Mouse (Mus musculus) lung, adult 18-20 months (tissue): ENCODE data around the gene Limch1.

Experiments
- DNase-seq, 2 experiments: peaks; one replicate each; pipeline ENCODE4 v3.0.0; 2022; ENCODE audit warnings: mixed read lengths in 2 of 2

Limch1 gene

DNA sequence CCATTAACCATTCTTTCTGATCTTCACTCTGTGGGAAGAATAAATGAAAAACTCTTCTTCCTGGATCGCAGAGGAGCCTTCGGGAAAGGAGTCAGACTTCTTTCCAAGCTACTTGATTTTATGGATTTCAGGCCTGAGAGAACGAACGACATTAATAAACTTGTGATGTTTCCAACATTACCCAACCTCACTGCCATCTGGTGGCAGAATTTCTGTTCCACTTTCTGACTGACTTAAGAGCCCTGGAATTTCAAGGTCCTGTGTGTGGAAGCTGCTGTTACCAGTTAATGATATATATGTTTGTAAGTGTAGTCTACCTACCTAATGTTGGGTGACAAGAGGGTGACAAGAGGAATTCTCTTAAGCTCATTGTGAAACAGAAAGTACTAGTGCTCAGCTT, 243.3 kb downstream of the Limch1 start:
- DNase-seq, result no peak

GRCm38 (mm10) chr5:66989531-66989930, 243.9 kb downstream of the Limch1 start:
- no peak for DNase-seq

GRCm38 (mm10) chr5:66992401-66992800, 246.8 kb downstream of the Limch1 start:
- DNase-seq, result no peak

- no peak for DNase-seq
These were observed 247.4 kb downstream of the Limch1 start for GRCm38 (mm10) chr5:66993076-66993475.

DNA sequence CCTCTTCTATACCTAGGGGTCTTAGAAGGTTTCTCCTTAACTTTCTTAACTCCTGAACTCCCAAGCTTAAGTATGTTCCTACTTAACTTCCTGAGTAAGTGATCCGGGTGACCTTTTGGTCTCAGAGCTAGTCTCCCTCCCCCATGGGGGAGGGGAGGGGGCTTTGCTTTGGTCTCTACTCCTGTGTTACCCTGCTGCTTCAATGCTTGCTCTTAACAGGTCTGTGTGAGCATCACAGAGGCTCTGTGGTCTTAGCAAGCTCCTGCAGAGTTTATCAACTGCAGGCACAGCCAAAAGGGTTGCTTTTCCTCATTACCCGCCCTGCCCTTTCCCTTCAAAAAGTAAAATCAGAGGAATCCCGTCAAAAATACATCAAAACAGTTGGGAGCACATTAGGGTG, 250.5 kb downstream of the Limch1 start:
- no peak for DNase-seq

DNA sequence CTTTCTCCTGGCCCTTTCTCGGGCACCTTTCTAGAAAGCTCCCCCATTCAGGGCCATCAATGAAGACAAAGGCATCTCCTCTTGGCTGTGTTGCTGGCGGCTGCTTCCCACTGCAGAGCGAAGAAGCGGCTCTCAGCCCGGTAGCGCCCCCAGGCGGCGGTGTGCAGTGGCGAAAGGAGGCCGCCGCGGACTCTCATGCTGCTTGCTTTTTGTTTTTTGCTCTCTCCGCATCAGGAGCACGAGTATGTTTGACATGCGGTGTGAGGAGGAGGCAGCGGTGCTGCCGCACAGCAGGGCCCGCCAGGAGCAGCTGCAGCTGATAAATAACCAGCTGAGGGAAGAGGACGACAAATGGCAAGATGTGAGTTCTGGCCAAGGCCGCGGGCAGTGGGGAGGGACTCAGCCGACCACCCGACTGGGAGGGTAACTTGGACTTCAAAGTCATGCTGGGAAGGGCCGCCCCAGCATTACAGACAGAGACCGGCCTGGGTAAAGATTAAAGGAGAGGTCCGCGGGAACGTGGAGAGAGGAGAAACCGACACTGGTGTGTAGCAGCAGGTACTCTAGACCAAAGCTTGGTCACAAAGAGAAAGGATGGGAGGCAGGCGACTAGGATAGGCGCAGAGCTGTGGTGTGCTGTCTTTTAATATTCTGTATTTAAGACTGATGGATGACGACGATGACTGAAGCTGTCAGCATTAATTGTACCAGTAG, 251.4 kb downstream of the Limch1 start:
- peak; percentile 47 to 63 for DNase-seq

DNA sequence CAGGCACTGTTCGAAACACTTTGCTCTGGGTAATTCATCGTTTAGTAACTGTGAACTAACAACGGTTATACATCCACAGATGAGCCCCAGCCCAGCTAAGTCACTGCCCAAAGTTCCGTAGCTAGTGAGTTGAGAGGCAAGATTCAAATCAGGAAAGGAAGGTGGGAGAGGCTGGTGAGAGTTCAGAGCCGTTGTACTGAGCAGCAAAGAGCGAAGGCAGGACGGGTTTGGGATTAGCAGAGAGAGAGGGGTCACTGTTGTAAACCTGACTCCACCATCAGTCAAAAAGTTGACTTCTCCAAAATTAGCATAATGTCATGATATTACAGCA, 251.9 kb downstream of the Limch1 start:
- no peak for DNase-seq

- DNase-seq, result no peak
These were observed 252.7 kb downstream of the Limch1 start for GRCm38 (mm10) chr5:66998341-66998740.

- DNase-seq, result no peak
These were observed 256.7 kb downstream of the Limch1 start for GRCm38 (mm10) chr5:67002346-67002745.

- DNase-seq, result peak; percentile 44 to 54
These were observed 259.0 kb downstream of the Limch1 start for GRCm38 (mm10) chr5:67004619-67005018.

DNA sequence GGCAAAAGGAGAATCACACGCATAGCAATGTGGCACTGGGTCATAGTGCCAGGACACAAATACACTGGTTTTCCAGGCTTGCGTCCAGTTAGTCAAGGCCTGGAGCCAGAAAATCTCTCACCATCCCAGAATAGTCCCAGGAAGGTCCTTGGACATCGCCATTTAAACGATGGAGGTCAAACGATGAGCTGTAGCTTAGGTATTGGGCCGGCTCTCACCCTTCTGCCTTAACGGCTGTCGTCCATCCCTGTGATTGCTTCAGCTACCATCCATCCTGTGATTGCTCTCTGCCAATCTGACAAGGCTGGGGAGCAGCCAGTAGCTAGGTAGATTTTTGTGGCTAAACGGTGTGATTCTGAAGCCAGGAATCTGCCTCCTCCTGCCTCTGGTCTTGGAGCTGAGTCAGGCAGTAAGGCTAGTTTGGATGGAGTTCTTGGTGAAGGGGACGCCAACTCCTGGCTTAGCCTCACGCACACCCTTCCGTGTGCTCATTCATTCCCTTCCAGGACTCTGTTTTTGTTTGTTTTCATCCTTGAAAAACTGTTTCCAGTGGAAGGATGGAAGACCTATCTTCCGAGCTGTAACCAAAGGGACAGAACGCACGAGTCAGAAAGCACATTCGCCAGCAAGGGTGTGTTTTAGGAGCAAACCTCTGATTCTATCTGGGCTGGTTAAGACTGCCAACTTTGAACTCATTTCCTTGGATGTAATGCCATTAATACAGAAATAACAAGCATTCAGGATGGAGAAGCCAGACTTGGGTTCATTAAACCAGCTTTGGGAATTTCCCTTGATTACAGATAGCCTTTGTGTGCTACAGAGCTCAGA, 265.6 kb downstream of the Limch1 start:
- no peak for DNase-seq

- DNase-seq, result no peak
These were observed 266.4 kb downstream of the Limch1 start for GRCm38 (mm10) chr5:67011985-67012384.

DNA sequence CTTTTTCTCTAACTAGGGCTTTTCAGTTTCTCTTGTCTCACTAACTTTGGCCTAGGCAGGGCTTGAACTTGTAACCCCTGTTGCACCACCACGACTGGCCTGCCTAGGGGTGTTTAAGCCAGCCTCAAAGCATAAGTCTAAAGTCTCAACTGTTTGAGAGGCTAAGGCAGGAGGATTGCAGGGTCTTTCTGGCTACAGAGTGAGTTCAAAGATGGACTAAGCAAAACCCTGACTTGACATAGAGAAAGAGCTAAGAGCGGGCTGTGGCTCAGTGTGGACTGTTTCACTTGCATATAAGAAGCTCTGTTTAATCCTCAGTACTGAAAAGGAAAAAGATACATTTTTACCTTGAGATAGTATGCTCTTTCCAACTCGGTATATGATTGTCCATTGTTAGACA, 268.3 kb downstream of the Limch1 start:
- no peak for DNase-seq

GRCm38 (mm10) chr5:67016450-67016849, 270.8 kb downstream of the Limch1 start:
- DNase-seq, result peak; percentile 66 to 71

DNA sequence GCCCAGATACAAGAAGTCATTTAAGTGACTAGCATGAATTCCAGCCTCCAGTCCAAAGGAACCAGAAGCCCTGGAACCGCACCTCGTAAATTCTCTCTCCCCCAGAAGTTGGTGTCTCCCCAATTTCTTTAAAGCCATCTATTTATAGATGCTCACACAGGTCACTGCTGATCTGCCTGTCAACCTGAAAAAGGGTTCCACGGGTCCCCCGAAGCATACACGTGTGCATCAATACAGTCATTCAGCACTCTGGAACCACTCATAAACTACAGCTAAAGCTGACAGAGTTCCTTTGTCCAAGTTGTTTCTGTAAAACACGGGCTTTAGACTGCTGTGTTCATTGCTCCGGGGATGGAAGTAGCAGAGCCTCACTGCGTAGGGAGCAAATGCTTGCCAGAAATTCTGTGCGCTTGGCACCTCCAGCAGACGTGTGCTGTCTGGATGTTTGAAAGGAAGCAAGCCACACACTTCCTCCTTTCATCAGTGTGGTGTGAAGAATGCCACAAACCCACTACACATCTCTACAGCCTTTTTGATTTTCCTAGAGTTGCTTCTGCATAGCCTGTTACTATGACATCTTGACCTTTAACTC, 278.9 kb downstream of the Limch1 start:
- no peak for DNase-seq

GRCm38 (mm10) chr5:67025095-67025494, 279.5 kb downstream of the Limch1 start:
- DNase-seq, result peak; percentile 39 to 67

DNA sequence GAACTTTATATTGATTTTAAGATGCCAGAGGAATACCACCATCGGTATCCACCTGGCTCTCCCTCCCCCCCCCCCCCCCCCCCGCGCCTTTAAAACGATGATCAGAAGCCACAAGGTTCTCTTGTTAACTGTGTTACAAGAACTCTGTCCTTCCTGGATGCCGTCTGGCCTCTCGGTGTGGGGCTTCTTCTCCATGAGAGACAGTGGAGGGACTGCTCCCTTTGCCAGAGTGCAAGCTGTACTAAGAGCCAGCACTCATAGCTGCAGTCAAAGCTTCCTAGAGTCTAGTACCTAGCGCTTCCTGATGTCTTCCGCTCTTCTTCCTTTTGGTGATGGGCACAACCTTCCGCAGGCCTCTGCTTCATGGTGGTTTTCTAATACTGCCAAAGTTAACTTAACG, 280.0 kb downstream of the Limch1 start:
- DNase-seq, result no peak

- DNase-seq, result no peak
These were observed 283.2 kb downstream of the Limch1 start for GRCm38 (mm10) chr5:67028786-67029185.

DNA sequence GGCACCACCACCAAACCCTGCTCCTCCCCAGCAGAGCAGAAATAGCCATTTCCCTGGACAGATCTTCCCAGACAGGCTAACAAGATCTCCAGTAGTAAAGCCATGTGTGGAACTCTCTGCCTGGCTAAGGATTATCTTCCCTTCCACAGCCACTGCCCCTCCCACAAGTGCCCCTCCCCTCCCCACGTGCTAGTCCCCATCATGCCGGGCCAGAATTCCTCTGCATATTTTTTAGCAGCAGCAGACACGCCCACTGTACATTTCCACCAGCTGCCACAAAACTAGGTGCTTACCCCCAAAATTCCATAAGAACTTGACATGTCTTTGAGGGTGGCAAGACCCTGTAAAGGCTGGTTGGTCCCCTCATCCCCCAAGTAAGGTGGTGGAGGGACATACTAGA, 284.3 kb downstream of the Limch1 start:
- DNase-seq, result no peak

DNA sequence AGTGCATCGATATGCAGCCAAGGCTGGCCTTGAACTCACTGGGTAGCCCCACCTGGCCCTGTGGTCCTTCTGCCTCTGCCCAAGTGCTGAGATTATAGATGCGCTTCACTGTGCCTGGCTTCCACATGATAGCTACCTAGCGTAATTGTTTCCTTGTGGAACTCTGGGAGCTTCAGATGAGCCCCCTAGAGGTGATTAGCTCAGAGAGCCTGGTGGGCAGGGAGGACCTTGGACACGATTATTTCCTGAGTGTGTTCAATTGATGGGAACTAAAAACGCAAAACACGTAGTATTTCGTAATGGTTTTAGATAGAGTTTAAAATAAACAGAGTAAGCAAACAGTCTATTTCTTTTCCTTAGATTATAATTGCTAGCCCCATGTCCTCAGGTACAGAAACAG, 287.0 kb downstream of the Limch1 start:
- DNase-seq, result no peak

DNA sequence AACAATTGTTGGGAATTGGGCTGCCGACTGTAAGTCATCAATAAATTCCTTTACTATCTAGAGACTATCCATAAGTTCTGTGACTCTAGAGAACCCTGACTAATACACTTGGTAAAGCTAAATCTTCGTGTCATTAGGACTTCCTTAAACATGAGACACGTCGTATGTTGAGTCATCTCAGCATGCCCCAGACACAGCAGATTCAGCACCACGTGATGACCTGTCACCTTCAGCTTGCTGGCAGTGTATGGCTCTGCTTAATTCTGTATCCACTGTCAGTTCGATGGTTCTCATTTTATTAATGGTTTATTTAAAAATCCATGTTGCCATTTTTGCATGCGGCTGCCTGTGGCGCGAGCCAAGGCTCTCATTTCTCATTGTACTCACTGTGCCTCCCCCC, 298.3 kb downstream of the Limch1 start:
- no peak for DNase-seq

- peak in 1 of 2 experiments; percentile 11 for DNase-seq
These were observed 302.4 kb downstream of the Limch1 start for GRCm38 (mm10) chr5:67048003-67048402.

GRCm38 (mm10) chr5:67057803-67058202, 312.2 kb downstream of the Limch1 start:
- no peak for DNase-seq

DNA sequence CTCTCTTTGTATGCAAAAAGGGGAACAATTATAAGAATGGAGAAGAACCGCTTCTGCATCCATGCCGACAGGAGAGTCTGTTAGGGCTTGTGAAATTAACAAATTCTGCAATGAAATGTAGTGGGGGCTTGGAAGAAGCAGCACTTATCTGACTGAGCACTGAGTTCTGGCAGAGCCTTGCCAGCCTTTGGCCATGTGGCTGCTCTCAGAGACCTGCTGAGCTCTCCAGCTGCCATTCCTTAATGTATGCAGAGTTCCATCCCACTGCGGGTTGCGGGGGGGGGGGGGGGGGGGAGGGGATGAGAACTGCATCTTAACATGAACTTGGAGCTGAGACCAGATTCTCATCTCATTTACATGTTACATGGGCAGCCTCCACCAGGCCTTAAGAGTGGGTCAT, 314.9 kb downstream of the Limch1 start:
- DNase-seq, result no peak
